ENCODE assay signal across 8 mouse cellular contexts in the genomic region with DNA sequence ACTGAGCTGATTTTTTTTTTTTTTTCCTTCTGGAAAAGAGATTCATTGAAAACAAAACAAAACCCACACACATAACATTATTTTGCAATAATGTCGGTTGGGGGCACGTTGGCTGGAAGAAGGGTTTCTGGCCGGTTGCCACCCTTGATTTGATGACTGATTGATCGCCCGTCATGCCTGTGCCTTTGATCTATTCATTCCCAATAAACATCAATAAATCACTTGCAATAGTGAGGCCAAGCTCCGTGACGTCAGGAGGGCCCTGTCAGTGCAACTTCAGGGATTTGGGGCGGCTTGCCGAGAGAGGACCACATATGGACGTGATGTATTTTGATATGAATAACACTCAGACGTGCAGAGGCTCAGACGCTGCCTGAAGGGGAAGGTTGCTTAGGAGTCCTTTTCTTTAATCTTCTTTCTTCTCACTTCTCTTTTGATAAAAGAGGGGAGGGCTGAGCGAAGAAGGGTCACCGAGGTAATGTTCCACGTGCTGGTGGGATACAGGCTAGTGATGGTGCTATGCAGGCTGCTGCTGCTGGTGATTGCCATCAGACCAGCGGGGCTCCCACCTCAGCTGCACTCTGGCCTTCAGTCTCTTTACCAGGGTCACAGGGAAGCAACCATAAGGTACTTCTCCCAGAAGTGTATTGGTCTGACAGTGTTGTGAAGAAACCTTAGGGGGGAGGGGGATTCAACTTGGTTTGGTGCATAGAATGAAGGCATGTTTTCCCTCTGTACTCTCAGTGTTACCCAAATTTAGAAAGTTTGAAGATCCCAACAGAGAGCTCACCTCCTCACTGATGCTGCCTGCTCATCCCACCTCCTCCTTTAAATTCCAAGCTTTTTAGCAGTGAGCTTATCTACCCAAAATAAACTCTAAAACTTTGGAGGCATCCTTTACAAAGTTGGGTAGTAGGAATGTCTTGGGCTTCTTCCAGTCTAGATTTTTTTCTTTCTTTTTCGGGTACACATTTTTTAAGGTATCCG. TPM values are rescaled to one million over a fixed set of nuclear protein-coding genes. Genes with fewer than 3 reads are reported as not detected.
DNase-seq lines count a peak whose midpoint lies in the region; ATAC-seq lines count a peak whose summit lies in the region.

No protein-coding gene starts in this region.

- H3K4me1 ChIP-seq in kidney, embryonic 16.5 days (ENCODE audit: insufficient read depth, low read length), result peaks cover 27% of the 10 kb centered on the region
- peaks cover 26% of the 10 kb centered on the region for H3K4me1 ChIP-seq in embryonic facial prominence, embryonic 13.5 days
- H3K4me1 ChIP-seq in limb, embryonic 10.5 days, result peaks cover 71% of the 10 kb centered on the region
- peaks cover 35% of the 10 kb centered on the region for H3K4me1 ChIP-seq in neural tube, embryonic 12.5 days

- WGBS in kidney, embryonic 16.5 days, result 14% methylated on average over 18 of the region's 18 CpGs
- WGBS in embryonic facial prominence, embryonic 13.5 days, result 10% methylated on average over 18 of the region's 18 CpGs
- 9% methylated on average over 18 of the region's 18 CpGs for WGBS in limb, embryonic 10.5 days
- 8% methylated on average over 18 of the region's 18 CpGs for WGBS in neural tube, embryonic 12.5 days

- no peak for ATAC-seq in kidney, embryonic 16.5 days (ENCODE audit: low FRiP score, low TSS enrichment)
- ATAC-seq in embryonic facial prominence, embryonic 13.5 days (ENCODE audit: insufficient number of reproducible peaks, insufficient read depth, low FRiP score, low TSS enrichment, low read depth), result no peak
- no peak for ATAC-seq in neural tube, embryonic 12.5 days (ENCODE audit: low FRiP score, low read depth)

- DNase-seq in kidney, postnatal 25 days, result no peak
- peak; percentile 64 for DNase-seq in limb, embryonic 10.5 days (ENCODE audit: low spot score)
- no peak for DNase-seq in adipocyte (ENCODE audit: low spot score)
- no peak for DNase-seq in right cerebral cortex, postnatal 14 days
- DNase-seq in natural killer cell, adult 2 months (ENCODE audit: low spot score in 2 of 2), result no peak

- H3K36me3 ChIP-seq in kidney, embryonic 16.5 days (ENCODE audit: insufficient read depth, low read length), result no peaks in the 10 kb centered on the region
- H3K36me3 ChIP-seq in embryonic facial prominence, embryonic 13.5 days, result no peaks in the 10 kb centered on the region
- H3K36me3 ChIP-seq in limb, embryonic 10.5 days, result peaks cover 10% of the 10 kb centered on the region
- H3K36me3 ChIP-seq in neural tube, embryonic 12.5 days, result 0 out of 2 replicates have a peak, but pooled peaks cover 3% of the 10 kb centered on the region

- no peaks in the 10 kb centered on the region for H3K9me3 ChIP-seq in kidney, embryonic 16.5 days (ENCODE audit: low read length)
- no peaks in the 10 kb centered on the region for H3K9me3 ChIP-seq in embryonic facial prominence, embryonic 13.5 days
- no peaks in the 10 kb centered on the region for H3K9me3 ChIP-seq in limb, embryonic 10.5 days (replicated peaks)
- H3K9me3 ChIP-seq in neural tube, embryonic 12.5 days, result no peaks in the 10 kb centered on the region

- peak overlapping the region; percentile 99 for H3K4me2 ChIP-seq in kidney, embryonic 16.5 days (replicated peaks; ENCODE audit: low read depth, low read length)
- H3K4me2 ChIP-seq in embryonic facial prominence, embryonic 13.5 days, result peak overlapping the region; percentile 98
- H3K4me2 ChIP-seq in neural tube, embryonic 12.5 days (replicated peaks), result peak overlapping the region; percentile 97

- peak overlapping the region; percentile 78 for H3K9ac ChIP-seq in kidney, embryonic 16.5 days (replicated peaks; ENCODE audit: low read length)
- peak overlapping the region; percentile 85 for H3K9ac ChIP-seq in embryonic facial prominence, embryonic 13.5 days
- H3K9ac ChIP-seq in neural tube, embryonic 12.5 days, result peak overlapping the region; percentile 90

- H3K27me3 ChIP-seq in kidney, embryonic 16.5 days (ENCODE audit: insufficient read depth, low read length), result peaks cover 47% of the 10 kb centered on the region
- peaks cover 26% of the 10 kb centered on the region for H3K27me3 ChIP-seq in embryonic facial prominence, embryonic 13.5 days
- H3K27me3 ChIP-seq in limb, embryonic 10.5 days (ENCODE audit: low read depth, poor library complexity, severe bottlenecking), result peaks cover 19% of the 10 kb centered on the region
- peaks cover 9% of the 10 kb centered on the region for H3K27me3 ChIP-seq in neural tube, embryonic 12.5 days (replicated peaks)

- no peak overlapping the region for H3K27ac ChIP-seq in kidney, embryonic 16.5 days (ENCODE audit: low read length)
- H3K27ac ChIP-seq in embryonic facial prominence, embryonic 13.5 days, result no peak overlapping the region
- H3K27ac ChIP-seq in limb, embryonic 10.5 days, result no peak overlapping the region
- peak overlapping the region; percentile 90 for H3K27ac ChIP-seq in neural tube, embryonic 12.5 days

- peak overlapping the region; percentile 73 for H3K4me3 ChIP-seq in kidney, embryonic 16.5 days (ENCODE audit: low read length)
- peak overlapping the region; percentile 78 for H3K4me3 ChIP-seq in embryonic facial prominence, embryonic 13.5 days
- H3K4me3 ChIP-seq in limb, embryonic 10.5 days, result peak overlapping the region; percentile 87
- H3K4me3 ChIP-seq in neural tube, embryonic 12.5 days, result peak overlapping the region; percentile 89

RNA-seq across cellular contexts. Expression of a gene that starts 1.4 kb away (rescaled TPM):
- 11.7 and 17.6 TPM in 2 replicates for polyA plus RNA-seq in kidney, embryonic 16.5 days (2015; fragmentation: Nextera tagmentation; extraction: Ambion mirVana)
- 10.9 and 11.0 TPM in 2 replicates for polyA plus RNA-seq in embryonic facial prominence, embryonic 13.5 days (2015; fragmentation: Nextera tagmentation; extraction: Ambion mirVana)
- 9.2 and 10.6 TPM in 2 replicates for polyA plus RNA-seq in limb, embryonic 10.5 days (2016; fragmentation: Nextera tagmentation; extraction: Ambion mirVana)
- polyA plus RNA-seq in neural tube, embryonic 12.5 days (2016; fragmentation: Nextera tagmentation; extraction: Ambion mirVana), result 26.2 and 29.8 TPM in 2 replicates
